Mouse (Mus musculus) CH12F3 (cell line): ENCODE measurements around the gene Fry.

ENCODE experiments used
- in situ Hi-C: fragments of 300-500 bp; cut with MboI; formaldehyde crosslinking; loops from 2 replicates; pipeline ENCODE4 v1.14.3; 2020; ENCODE audit warnings: low sequenced_read_pairs

Fry gene

DNA sequence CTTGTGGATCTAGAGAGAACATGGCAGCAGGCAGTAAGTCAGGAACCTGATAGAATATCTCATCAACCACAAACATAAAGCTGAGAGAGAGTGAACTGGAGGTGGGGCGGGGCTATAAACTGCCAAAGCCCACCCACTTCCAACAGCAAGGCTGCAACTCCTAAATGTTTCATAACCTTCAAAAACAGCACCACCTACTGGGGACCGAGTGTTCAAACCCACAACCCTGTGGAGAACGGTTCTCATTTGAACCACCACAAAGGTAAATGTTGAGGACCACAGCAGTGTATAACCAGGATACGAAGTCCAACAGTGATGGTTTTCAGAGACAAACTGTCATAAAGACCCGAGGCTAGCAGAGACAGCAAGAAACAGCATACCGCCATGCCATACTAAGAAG is 196.1 kb downstream of the Fry start:
- in situ Hi-C loops: no loop called here

DNA sequence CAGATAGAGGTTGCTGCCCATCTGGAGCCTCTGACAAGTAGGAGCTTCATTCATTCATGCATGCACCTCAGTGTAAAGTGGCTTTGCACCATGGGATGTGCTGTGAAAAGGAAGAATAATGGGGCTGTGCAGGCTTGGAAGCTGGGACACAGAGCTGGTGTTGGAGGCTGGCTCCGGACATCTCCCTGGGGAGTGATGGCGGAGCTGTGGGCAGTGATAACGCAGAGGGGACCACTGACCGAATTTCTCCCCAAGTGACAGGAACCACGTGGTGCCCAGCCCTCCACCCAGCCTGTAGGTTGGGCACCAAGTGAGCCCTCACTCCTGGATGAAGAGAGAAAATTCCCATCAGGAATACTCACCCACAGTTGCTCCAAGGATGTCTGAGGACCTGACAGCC is 207.0 kb downstream of the Fry start:
- in situ Hi-C loops: no loop called here

DNA sequence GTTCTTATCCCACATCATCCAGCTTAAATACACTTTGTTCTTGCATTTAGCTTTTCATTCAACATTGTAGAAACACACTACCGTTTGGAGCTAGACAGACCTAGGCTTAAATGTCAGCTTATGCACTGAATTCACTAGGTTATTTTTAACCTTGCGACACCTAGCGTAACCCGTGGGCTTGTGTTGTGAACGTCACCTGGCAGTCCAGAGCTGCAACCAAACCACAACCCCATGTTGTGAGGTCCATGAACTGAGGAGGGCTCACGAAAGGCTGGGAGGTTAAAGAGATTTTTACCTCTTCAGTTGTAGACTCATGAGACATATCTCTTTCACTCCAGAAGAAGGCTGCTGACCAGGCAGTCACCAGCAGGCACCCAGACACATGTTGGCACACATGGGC is 210.2 kb downstream of the Fry start:
- in situ Hi-C loops: no loop called here

DNA sequence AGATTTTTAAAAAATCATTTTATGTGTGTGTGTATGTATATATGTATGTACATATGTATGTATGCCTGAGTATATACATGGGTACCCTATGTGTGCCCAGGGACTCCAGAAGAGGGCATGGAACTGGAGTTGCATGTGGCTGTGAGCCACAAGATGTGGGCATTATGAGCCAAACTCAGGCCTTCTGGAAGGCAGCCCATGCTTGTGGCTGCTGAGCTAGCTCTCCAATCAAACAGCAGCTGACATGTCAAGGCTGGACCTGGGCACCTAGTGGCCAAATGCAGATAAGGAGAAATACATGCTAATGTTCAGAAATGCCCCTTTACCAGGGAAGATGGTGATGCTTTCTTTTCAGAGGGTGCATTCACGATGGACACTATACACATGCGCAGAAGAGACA is 213.4 kb downstream of the Fry start:
- in situ Hi-C loops: no loop called here

DNA sequence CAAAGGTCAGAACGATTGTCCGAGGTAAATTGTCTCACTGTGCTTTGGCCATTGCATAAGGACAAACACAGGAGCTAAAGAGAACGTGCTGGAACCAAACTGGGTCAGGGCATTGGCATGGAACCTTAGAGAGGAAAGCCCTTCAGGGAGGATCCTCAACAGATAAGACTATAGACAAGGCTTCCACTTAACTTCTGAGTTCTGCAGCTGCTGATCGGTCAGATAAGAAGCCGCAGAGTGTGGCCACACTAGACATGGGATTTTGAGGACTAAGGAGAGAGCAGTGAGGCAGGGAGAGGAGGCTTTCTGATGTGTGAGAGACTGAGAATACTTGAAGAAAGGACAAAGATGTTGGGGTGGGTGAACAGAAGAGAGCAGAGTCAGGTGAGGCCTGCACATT is 214.4 kb downstream of the Fry start:
- in situ Hi-C loops: no loop called here

DNA sequence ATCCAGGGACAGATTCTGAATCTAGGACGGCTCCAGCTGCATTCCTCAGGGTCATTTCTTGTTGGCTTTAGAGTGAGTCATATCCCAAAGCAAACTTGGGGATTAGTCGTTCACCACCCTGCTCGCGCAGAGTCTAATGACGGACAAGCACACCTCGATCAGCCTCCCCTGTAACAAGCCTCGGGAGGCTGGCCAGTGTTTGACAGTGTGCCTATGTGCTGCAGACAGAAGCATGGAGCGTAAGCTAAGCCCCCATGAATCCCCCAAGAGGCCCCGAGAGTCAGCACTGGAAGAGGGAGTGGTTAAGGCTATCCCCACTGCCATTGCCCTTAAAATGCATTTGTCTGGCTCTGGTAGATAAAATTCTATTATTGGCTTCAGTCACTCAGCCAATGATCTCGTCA is 214.9 kb downstream of the Fry start:
- in situ Hi-C loops: no loop called here

DNA sequence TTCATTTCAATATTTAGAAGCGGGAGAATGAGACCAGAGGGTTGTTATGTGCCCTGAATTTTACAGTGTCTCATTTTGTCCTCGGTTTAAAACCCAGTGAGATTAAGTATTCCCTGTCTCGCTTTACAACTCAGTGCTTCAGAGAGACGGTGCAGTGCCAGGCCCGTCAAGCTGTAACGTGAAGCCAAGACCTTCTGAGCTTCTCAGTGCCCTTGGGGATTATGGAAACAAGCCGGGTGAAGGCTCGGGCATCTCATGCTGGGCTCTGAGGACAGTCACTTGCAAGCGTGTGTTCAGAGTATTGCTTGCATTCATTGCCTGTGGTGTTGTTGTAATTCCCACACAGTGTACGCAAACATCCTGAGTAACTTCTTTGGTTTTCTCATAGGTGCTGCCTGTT is 218.0 kb downstream of the Fry start:
- in situ Hi-C loops: no loop called here

DNA sequence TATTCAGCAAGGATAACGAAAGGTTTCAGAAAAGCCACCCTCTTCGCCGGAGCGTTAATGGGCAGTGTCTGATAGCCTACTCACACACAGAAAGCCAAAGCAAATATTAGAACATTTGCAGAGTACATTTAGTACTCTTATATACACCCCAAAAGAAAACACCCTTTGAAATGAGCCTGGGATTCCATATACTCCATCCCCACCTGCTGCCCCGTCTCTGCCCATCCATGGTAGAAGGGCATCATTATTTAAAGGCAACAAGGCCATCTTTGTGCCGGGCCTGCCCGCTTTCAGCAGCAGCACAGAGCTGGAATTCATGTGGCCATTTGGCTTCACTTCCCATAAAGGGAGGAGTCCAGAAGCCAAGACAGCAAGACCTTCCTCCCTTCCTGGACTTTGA is 219.3 kb downstream of the Fry start:
- in situ Hi-C loops: no loop called here

DNA sequence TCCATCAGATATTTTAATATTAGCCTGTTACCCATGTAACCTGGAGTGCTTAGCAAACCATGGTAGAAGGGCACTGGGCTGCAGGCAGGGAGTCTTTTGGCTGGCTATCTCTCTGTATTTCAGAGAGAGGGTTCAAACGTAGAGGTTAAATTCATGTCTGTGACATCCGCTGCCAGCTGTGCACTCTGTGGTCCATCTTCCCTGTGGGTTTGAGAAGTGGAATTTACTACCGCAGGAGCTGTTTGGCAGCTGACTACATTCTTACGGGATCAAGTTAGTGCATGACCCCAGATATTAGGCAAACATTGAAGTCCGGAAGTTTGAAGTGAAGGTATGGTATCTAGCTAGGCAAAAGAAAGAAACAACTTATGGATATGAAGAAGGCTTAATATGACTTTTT is 222.5 kb downstream of the Fry start:
- in situ Hi-C loops: no loop called here

DNA sequence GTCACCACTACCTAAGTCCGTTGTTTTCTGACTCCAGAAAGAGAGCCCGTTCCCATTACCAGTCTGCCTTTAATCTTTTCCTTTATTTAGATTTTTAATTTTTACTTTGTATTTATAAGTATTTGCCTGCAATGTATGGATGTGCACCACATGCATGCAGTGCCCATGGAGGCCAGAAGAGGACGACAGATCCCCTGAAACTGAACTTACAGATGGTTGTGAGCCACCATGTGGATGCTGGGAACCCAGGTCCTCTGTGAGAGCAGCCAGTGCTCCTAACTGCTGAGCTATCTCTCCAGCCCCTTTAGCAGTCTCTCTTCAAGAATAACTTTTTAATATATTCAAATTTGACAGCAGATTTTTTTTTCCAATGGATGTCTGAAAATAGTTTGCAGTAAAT is 223.7 kb downstream of the Fry start:
- in situ Hi-C loops: no loop called here

DNA sequence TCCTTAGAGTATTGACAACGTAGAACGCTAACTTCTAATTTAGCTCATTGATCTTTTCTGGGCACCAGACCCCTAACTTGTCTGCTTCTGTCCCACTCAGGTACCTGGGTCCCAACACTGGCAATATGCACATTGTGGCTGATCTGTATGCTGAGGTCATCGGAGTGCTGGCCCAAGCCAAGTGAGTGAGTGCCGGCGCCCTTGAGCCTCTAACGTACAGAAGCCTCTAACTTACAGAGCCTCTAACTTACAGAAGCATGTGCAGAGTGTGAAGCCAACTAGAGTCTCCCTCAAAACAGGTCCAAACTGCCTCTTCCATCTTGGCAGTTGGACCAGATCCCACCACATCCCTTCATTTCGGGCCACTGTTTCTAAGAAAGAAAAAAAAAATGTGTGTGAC is 227.5 kb downstream of the Fry start:
- in situ Hi-C loops: no loop called here

DNA sequence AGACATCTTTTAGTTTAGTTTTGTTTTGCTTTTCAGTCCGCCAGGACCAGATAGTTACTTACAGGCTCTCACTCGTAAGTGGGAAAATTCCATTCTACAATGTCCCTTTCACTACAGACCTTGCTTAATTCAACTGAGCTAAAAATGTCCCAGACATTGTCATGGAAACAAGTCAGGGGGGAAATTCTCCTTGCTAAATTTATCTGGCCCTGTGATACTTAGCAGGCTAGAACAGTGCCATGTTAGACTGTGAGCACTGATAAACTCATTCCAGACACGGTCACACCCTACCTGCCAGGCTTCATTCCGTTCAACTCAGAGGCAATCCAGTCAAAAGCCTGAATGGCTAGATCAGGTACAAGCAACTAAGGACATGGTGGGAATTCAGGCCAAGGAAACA is 227.9 kb downstream of the Fry start:
- in situ Hi-C loops: no loop called here

DNA sequence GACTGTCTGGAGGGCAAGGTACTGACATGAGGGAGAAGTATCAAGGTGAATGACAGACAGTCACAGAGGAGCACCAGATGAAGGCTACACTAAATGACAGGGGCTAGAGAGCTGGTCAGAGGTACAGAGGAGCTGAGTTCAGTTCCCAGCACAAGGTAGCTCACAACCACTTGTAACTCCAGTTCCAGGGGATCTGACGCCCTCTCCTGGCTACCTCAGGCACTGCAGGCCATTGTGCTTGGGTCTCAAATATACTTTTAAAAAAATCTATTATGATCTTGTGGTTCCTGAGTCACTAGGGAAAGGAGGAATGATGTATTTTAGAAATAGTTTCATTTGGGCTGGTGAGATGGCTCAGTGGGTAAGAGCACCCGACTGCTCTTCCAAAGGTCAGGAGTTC is 229.4 kb downstream of the Fry start:
- in situ Hi-C loops: no loop called here

DNA sequence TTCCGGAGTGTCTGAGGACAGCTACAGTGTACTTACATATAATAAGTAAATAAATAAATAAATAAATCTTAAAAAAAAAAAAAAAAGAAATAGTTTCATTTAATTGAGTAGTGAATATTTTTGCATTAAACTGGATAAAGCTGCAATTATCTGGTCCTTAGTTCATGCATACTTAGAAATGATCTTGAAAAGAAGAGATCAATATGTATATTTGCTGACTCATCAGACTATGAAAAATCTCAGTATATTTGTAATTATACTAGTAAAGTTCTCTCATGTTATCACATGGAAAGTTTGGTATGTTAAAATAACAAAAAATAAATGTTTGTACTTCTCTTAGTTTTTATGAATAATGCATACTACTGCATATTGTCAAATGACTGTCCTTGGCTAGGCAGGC is 229.9 kb downstream of the Fry start:
- in situ Hi-C loops: no loop called here

DNA sequence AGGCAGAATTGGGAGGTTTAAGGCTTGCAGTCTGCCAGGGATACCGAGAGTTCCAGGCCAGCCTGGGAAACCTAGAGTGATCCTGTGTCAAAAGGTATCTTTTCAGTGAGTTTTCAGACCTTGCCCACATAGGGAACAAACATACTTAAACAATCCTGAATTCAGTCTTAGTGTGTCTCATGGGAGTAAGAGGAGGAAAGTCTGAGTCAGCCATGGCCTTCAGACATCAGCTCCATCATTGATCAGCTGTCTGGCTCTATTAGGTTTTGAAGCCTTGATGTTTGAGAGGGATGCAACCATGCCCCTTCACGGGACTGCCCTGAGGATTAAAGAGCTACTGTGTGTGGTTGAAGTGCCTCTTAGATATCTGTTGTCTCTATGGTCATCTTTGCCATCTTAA is 232.7 kb downstream of the Fry start:
- in situ Hi-C loops: no loop called here

DNA sequence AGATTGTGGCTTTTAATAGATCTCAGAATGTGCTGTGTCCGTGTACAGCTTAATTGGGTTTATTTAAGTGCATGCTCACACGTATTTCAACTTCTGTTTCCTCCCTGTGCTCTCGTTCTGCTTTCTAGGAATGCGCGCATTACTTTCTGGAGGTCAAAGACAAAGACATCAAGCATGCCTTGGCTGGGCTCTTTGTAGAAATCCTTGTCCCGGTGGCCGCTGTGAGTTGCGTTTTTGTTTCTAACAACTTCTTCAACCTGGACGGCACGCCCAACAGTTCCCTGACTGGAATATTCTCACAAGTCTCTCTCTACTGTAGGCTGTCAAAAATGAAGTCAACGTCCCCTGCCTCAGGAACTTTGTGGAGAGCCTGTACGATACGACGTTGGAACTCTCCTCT is 240.2 kb downstream of the Fry start:
- in situ Hi-C loops: no loop called here

DNA sequence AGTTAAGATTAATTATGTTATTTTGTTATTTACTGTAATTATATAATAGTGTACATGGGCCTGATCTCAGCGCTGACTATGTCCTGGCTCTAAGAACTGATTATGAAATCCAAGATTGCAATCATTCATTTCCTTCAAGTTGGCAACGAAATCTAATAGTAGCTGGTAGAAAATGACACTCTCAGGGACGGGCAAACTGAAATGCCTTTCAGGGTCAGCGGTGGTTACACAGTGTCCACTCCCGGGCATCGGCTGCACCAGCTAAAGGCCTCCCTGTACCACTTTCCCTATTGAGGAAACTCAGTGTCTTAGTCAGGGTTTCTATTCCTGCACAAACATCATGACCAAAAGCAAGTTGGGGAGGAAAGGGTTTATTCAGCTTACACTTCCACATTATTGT is 243.8 kb downstream of the Fry start:
- in situ Hi-C loops: no loop called here

DNA sequence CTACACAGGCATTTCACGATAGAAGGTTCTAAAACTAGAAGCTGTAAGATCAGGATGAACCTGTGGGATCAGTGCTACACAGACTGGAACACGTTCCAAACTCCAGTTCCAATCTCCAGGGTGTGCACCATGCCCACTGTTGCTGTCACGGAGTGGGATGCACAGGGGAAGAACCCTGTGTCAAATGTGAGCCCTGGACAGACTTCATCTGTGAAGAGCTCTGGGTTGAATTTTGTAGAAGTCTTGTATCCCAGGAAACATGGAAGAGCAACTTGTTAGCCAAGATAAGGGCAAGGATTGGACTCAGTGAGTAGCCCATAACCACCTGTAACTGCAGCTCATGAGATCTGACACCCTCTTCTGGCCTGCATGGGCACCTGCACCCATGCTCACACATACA is 246.2 kb downstream of the Fry start:
- in situ Hi-C loops: no loop called here

DNA sequence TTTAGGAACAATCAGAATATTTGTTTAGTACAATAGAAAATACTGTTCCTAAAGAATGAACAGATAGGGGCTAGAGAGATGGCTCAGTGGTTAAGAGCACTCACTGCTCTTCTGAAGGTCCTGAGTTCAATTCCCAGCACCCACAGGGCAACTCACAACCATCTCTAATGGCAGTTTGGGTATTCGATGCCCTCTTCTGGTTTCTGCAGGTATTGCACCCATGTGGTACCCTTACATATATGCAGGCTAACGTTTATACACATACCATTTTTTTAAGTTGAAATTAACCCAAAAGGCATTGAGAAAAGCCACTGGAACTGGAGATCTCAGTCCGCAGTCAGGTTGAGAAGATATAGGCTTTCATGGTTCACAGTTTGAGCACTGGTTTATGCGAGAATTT is 248.6 kb downstream of the Fry start:
- in situ Hi-C loops: no loop called here

DNA sequence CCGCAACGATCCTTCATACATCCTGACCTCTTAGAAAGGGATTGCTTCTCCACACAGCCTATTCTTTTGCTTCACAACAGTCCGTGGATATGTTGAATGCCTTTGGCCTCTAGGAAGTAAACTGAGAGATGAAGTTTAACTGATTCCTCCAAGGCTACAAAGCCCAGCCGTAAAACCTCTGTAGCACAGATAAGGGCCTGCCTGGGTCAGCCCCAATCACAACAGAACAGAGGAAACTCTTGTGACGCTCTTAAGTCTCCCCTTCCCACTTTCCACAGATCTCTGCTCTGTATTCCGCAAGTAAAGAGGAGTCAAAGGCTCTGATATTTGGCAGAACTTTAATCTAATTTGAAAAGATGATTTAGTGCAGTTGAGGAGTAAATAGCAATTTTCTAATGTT is 251.8 kb downstream of the Fry start:
- in situ Hi-C loops: no loop called here

DNA sequence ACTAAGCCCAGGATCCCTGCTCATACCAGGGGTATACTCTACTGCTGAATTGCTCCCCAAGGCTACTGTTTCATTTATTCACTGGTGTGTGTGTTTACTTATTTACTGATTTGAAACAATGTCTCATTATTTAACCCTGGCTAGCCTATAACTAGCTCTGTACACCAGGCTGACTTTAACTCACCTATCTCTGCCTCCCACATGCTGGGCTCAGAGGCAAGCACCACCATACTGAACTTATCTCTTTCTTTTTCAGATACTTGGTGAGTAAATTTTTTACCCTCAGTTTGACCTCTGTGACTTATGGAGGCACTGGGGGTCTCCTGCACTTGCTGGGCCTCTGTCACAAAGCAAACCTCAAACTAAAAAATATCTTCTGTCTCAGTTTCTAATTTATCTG is 252.4 kb downstream of the Fry start:
- in situ Hi-C loops: no loop called here

DNA sequence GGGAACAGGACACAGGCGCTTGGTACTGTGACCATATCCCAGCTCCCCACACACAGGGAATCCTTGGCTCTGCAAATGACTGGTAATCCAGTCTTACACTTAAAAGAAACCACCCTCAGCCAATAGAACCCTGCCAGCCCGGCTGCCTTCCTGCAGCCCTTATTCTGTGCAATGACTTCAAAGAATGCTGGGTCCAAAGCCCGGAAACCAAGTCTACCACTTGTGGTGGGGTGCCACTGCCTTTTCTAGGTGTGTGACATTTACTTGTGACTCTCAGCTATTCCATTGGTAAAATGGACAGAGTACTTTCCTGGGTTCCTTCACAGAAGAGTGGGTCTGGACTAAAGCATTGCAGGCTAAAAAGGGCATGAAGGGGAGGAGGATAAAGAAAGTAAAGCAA is 254.5 kb downstream of the Fry start:
- in situ Hi-C loops: no loop called here

DNA sequence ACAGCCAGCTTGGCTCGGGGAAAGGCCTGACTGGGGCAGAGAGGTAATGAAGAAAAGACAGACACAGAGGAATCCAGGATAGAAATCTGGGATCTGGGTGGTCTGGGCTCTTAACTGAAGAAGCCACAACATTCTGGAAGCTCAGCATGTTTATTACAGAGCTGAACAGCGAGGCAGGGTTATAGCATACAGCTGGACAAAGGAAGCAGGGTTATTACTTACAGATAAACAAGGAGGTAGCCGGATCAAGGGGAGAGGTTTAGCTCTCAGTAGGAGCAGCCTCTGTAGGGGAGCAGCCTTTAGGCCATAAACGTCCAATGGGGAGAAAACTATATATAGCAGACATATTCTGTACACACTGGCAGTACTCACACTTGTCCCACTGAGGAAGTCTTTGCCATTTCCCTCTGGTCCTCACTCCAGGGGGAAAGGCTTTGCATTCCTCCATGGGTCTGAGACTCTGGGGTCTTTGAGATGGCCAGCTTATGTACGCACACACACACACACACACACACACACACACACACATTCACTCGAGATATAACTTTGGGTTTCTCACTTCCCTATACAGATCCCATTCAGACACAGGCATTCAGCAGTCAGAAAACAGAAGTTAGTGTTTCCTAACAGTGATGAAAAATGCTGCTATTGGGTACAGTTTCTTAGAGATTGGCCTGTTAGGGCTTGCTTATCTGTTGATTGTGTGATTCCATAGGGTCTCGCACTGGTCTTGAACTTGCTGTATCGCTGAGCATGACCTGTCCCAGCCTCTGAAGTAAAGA is 256.5 kb downstream of the Fry start:
- in situ Hi-C loops: no loop called here
